Mouse (Mus musculus): Measurements from ENCODE around the gene Prkci.

The Prkci gene

DNA sequence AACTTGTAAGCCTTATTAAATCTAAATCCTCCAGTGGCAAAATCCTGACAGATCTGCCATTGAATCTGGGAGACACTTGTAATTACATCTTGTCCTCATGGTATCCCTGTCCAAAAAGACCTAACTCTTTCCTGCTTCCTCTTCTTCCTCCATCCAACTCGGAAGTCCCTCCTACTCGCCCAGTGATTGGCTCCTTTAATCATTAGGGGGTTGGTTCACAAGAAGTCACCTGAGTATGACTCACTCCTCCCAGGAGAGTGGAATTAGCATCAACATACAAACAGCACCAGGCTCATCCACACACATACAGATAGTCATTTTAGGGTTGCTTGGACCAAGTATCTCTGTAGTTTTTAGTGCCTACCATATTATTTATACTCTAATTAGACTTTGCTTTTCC, 47.4 kb downstream of the Prkci start:
- in situ Hi-C loops (cut with MseI, MboI) = no loop called here

DNA sequence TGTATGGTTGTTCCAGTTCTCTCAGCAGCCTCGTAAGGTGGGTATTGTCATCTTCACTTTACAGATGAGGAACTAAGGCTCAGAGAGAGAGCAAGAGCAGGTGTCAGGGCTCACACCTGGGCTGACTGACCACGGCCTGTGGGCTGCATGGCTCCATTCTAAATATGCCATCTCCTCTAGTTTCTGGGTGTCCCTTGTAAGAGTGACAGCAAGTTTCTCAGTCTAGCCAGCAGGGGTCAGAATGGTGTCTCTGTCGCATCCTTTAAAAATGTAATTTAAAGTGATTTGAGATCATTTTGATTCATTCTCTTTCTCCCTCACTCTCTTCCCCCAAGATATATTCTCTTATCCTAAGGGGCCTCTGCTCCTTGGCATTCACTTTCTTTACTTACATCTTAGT, 51.7 kb downstream of the Prkci start:
- in situ Hi-C loops (cut with MseI, MboI) = no loop called here

DNA sequence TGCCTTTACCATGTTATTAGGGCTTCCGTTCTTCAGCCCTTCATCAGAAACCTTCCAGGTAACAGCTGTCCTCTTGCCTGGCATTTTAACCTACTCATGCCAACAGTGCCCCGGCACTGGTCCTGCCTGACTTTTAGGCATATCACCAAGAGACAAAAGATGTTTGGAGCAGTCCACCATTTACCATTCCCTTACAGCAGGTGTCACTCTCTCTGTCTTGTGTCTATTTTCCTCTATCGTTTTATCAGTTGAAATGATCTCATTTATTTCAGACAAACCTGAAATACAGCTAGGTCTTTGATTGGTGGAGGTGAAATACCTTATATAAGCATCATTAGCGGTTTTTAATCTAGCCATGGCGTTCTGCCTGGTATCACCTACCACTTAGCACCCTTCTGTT, 53.5 kb downstream of the Prkci start:
- in situ Hi-C loops (cut with MseI, MboI) = no loop called here

DNA sequence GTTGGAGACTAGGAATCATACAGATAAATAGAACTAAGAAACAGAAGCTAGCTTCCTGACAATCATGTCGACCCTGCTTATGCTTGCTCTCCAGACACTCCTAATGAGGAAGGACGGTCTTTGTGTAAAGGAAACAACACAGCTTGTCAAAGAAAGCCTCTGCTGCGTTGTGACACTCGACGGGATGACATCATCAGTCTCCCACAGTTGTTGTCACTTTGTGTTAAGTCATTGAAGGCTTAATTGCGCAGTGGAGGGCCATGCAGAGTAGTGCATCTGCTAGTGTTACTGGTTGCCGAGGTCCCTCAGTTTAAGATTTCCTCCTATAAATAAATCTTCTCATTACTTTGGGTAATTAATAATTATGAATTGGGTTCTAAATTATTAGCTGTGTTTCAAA, 54.8 kb downstream of the Prkci start:
- in situ Hi-C loops (cut with MseI, MboI) = no loop called here

DNA sequence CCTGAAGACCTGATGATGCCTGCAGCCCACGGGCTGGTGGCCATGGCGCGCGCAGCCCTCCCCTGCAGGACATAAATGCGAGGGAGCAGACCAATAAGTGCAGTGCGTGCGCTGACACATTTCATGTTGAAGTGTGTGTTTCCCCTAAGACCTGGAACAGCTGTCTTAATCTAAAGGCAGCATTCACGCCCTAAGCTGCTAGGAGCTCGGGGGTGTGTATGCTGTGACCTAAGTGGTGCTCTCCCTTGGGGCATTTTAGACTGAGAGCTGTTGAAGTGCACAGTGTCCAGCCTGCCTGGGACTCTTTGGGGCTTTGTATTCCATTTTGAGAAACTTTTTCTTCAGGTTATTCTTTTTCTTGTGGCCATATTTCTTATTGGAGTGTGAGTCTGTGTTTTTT, 56.2 kb downstream of the Prkci start:
- in situ Hi-C loops (cut with MseI, MboI) = no loop called here

DNA sequence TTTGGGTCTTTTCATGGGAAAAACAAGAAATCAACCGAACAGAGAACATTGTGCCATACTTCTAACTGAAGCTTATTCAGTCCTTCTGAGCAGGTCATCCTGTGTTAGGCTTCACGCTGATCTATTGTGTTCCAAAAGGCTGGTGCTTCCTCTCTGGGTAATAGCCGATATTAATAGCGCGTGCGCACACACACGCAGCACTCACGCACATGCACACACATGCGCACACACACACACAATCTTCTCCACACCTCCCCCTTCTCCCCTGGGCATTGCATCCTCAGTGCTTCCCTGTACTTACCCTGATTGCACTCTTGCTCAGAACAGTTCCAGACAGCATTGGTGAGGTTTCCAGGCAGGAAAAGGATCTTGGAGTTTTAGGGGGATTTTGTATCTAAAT, 57.6 kb downstream of the Prkci start:
- in situ Hi-C loops (cut with MseI, MboI) = no loop called here

DNA sequence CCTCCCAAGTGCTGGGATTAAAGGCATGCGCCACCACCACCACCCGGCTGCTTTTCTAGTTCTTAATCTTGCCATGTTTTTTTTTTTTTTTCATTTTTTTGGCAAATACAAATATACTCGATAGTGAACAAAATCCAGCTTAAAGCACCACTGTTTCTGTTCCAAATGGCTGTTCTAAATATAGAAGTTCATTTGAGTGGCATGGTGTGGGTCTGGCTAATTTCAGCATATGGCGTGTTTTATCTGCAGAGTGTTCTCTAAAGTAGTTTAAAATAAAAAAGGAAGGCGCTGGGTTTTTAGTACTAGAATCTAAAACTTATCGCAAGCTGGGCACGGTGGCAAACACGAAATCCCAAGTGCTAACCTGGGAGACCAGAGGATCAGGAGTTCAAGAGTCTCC, 59.3 kb downstream of the Prkci start:
- in situ Hi-C loops (cut with MseI, MboI) = loop anchor here (5.0 kb wide), 1 partner anchor 82 kb away; no protein-coding TSS in a partner anchor

DNA sequence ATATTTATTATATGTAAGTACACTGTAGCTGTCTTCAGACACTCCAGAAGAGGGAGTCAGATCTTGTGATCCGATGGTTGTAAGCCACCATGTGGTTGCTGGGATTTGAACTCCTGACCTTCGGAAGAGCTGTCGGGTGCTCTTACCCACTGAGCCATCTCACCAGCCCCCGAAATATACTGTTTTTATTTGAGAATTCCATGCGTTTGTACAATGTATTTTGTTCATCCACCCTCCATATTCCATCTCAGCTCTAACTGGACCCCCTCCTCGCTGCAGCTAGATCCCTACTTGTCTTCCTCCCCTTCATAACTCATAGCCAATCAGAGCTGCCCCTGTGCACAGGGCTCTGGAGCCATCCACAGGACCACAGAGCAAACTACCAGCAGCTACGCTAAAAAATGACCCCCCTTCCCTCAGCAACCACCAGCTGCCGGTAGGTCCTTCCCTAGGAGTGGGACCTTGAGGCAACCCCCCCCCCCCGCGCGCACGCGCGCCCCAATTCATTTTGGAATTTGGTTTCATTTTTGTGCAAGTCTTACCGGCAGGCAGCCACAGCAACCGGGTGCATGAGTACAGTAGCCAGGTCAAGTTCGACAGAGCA, 60.6 kb downstream of the Prkci start:
- in situ Hi-C loops (cut with MseI, MboI) = loop anchor here (5.0 kb wide), 1 partner anchor 81 kb away; no protein-coding TSS in a partner anchor

DNA sequence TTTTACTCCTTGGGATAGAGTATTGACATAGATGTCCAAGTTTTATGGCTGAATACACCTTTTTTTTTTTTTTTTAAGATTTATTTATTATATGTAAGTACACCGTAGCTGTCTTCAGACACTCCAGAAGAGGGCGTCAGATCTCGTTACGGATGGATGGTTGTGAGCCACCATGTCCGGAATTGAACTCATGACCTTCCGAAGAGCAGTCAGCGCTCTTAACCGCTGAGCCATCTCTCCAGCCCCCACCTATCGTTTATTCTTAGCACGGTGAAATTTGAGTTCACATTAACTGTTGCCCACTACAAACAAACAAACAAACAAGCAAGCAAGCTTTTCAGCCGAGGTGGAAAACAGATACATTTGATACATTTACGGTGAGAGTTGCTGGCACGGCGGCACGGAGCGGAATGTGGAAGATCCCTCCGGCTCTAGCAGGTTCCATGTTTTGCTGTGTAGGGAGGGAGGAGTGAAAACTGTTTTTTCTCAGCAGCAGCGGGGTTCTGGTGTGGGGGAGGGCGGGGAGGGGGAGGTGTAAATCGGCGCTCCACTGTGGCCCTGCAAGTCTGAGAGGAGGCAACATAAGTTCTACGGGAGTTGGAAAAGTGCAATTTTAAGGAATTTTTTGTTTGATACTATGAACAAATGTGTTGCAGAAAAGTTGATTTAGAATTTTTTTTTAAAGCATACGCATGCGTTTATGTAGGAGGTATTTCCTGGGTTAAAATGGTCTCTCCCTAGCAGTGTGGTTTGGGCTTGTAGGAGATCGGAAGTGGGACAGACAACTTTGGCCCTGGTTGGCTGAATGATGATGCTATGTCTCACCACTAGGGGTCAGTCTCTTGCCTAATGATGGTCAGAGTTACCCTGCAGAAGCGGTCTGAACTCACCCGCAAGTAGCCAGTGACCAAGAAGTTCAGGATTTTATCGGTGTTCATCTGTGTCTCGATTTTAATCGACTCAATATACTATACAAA, 61.4 kb downstream of the Prkci start:
- in situ Hi-C loops (cut with MseI, MboI) = loop anchor here (5.0 kb wide), 1 partner anchor 80 kb away; no protein-coding TSS in a partner anchor

DNA sequence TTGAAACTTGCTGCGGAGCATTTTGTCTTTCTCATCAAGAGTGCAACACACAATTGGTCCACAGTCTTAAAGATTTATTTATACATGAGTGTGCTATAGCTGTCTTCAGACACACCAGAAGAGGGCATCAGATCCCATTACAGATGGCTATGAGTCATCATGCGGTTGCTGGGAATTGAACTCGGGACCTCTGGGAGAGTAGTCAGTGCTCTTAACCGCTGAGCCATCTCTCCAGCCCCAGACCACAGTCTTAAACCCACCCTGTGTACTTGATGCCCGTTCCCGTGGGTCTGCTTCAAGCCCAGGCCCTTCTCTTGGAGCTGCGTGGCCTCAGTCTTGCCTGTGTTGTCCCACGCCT, 65.2 kb downstream of the Prkci start:
- in situ Hi-C loops (cut with MseI, MboI) = no loop called here

DNA sequence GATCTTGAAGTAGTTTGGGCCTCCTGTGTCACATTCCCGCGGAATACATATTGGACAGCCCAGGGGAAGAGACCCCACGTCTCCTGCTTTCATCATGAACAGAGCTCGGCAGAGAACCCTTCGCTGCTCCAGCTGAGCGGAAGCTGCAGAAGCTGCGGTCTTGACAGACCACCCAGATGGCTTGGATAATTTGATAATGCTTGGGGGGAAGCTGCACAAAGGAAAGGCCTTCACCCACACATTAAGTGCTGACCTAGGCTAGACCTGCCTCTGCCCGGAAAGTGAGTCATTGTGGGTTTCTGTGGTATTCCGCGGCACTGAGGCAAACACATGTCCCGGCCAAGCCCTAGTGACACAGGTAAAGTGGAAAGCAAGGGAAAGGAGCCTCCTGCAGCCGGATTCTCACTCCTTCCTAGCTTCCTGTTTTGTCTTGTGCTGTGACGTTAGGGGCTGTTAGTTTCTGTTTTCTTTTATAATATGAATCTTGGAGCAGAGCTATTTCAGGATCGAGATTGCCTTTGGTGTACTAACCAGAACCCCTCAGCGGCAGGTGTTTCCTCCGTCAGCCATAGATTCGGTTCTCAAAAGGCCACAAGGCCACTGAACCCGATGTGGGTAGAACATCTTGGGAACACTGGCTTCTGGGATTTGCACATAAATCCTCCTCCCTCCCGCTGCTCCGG, 65.7 kb downstream of the Prkci start:
- in situ Hi-C loops (cut with MseI, MboI) = no loop called here

DNA sequence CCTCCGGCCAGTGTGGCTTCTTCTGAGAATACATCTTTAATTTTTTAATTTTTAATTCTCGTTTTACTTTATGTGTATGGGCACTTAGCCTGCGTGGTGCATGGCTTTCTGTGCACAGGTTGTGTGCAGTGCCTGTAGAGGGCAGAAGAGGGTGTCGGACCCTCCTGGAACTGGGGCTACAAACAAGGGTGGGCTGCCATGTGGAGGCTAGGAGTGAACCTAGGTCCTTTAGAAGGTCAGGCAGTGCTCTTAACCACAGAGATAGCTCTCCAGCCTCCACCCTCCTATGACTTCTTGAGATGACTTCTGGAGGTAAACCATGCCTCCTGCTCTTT, 66.2 kb downstream of the Prkci start:
- in situ Hi-C loops (cut with MseI, MboI) = no loop called here

DNA sequence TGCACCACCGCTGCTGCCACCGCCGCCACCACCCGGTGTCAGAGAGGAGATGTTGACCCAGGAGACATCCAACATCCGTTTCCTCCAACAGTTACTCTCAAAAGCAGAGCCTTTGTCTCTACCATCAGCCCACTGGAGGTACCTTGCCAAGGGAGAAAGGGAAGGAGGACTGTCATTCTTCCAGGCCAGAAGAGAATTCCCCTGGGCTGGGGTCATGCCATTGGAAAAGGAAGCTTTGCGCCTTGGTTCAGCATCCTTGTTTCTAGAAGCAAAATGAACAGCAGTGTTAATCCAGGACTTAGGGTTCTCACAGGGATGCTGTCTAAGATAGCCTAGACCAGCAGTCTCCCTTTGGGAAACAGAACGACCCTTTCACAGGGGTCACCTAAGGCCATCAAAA, 66.8 kb downstream of the Prkci start:
- in situ Hi-C loops (cut with MseI, MboI) = no loop called here

DNA sequence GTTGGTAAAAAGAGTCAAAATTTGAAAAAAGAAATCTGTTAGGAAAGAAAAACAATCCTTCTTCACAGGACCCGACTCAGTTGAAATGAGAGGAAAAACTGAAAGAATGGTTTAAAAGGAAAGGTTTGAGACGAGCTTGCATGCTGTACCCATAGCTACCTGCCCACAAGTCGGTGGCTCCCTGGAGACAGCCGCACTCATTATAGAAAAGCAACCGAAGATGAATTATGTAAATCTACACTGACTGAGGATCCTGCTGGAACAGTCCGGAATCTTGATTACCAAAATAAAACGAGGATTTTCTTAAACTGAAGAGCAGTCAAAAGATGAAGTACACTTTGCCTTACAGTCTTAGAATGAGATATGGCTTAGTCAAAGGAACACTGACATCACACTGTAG, 72.9 kb downstream of the Prkci start:
- in situ Hi-C loops (cut with MseI, MboI) = no loop called here

DNA sequence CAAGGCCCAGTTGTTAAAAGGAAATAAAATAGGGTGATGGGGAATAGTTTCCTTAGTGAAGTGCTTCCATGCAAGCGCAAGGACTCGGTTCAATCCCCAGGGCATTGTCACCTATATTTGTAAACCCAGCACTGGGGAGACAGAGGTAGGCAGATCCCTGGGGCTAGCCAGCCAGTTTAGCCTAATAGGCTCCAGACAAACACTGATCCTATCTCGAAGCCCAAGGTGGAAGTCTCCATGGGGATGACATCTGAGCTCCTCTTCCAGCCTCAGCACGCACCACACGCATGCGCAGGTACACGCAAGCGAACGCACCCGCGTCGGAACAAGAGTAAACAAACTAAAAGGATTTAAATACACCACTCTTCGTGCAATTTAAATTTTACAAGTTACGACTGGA, 76.3 kb downstream of the Prkci start:
- in situ Hi-C loops (cut with MseI, MboI) = no loop called here

DNA sequence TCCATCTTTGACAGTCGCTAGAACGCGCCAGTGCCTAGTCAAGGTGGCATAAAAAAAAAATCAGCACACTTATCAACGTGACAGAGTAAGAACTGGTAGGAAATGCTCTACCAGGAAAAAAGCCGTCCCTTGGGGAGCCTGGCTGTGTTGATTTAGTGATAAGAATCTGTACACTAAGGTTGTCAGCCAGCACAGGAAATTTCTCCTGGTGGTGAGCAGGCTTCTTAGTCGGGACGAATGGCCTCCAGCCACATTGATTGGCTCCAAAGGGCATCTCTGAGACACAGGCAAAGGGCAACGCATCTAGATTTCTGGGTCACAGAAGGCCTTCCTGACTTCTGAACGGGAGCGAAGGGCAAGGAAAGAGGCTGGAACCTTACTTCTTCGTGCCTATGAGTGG, 80.3 kb downstream of the Prkci start:
- in situ Hi-C loops (cut with MseI, MboI) = no loop called here

DNA sequence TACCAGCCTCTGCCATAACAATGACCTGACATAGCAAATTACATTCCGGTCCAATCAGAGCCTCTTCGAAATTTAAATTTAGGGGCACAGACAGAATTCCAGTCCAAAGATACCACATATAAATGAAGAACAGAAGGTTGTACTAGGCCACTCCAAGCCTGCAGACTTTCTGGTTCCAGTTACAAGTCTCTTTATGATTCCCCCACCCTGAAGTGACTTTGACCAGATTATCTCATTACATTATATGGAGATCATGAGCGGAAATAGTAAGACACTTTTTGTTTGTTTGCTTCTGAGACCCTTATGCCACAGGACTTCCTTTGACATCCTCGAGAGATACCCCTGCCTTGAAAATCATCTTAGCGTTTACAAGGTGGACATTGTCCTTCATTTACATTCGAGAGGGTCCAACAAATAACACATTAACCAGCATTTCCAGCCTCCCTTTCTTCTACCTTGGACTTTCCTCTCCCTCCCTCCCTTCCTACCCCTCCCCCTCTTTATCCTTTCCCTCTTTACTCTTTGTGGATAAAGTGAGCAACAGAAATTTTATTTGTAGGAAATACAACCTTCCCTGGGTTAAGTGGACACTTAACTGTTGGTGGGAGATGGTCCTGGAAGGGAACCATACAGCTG, 81.6 kb downstream of the Prkci start:
- in situ Hi-C loops (cut with MseI, MboI) = no loop called here

DNA sequence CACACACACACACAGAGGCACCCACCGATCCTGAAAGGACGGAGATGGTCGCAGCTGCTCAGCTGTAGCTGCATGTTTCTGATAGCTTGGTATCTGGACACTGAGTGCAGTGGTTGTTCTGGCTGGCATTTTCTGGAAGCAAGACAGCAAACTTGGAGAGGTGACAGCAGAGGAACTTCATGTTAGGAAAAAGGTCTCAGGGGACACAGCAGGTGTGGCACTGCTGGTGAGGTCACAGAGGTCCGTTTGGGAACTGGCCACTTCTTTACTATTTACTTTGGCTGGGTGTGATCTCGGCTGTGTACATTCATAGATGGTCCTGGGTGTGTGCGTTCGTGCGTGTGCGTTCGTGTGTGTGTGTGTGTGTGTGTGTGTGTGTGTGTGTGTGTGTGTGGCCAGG, 83.9 kb downstream of the Prkci start:
- in situ Hi-C loops (cut with MseI, MboI) = no loop called here

DNA sequence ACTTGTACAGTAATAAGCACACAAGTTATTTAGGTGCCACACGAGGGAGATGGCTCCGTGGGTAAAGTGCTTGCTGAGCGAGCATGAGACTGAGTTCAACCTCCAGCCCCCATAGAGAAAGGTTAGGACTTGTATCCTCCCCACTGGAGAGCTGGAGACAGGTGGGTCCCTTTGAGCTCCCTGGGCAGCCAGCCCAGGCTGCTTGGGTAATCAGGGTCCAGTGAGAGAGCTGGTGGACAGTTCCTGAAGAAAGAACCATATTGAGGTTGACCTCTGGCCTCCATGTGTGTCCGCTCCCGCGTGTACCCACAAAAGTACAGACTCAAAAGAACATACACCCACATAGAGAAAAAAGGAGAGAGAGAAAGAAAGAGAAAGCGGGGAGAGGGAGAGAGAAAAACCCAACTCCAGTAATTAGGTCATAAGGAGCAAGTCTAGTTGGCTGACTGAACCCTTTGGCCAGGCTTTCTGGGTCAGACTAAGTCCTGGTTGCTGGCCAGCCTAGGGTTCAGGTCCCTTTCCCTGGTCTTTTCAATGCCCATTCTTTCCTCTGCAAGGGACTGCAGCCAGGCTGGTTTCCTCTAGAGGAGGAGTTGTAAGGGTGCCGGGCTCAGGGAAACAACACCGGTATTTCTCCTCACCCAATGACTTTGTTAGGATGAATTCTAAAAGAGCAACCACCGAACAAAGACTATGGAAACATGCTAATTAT, 85.4 kb downstream of the Prkci start:
- in situ Hi-C loops (cut with MseI, MboI) = no loop called here

DNA sequence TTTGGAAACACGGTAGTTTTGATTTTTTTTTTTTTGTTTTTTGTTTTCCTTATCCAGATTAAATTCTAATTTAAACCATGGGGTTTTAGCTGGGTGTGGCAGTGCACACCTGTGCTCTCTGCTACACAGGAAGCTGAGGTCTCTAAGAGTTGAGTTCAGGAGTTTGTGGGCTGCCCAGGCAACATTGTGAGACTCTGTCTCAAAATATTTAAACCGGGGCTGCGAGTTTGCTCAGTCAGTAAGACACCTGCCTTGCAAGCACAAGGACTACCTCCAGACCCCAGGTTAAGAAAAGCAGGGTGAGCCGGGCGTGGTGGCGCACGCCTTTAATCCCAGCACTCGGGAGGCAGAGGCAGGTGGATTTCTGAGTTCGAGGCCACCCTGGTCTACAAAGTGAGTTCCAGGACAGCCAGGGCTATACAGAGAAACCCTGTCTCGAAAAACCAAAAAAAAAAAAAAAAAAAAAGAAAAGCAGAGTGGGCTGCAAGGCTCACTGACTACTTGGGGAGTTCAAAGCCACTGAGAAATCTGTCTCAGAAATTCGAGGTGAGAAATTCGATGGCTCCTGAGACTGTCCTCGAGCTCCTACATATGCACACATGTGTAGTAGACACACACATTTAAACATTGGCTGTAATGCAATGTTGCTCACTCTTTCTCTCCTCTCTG, 87.4 kb downstream of the Prkci start:
- in situ Hi-C loops (cut with MseI, MboI) = no loop called here
